Mouse (Mus musculus): ENCODE results near the gene Laptm4a.

DNA sequence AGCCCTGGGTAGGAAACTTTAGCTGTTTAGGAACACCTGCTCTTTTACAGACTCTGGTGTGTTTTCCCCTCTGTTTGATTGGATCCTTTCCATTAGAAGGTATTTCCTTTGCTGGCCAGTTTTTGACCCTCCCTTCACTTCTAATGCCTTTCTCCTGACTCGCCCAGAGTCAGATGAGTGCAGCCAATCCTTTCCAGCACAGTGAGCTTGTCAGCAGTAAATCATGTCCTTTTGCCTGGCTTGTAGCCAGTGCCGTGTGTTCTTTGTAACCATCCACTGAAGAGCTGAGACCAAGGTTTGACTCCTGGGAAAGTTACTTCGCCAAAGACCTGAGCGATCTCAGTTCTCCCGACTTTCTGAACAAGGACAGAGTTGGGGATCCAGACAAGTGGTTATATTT lies 13.9 kb downstream of the Laptm4a start:
- no peak for TF ChIP-seq MAX (IDR thresholded peaks at IDR 0.05)
- no peak for TF ChIP-seq CTCF (IDR thresholded peaks at IDR 0.05; ENCODE audit: control insufficient read depth, insufficient read depth, insufficient read length)
- no peak for TF ChIP-seq USF1 (IDR thresholded peaks at IDR 0.05; ENCODE audit: low read depth)
- TF ChIP-seq CEBPB (IDR thresholded peaks at IDR 0.05; ENCODE audit: low read depth): no peak

Data from C2C12 (cell line).